Mouse (Mus musculus) liver (tissue): ENCODE measurements around the gene Prr13.

Experiments
- DNase-seq: peaks from one replicate; pipeline ENCODE4 v3.0.0-alpha.2; 2020; ENCODE audit warnings: mixed read lengths

Prr13 gene

GRCm38 (mm10) chr15:102461430-102462075 lies 2.7 kb downstream of the Prr13 start:
- DNase-seq: no peak

DNA sequence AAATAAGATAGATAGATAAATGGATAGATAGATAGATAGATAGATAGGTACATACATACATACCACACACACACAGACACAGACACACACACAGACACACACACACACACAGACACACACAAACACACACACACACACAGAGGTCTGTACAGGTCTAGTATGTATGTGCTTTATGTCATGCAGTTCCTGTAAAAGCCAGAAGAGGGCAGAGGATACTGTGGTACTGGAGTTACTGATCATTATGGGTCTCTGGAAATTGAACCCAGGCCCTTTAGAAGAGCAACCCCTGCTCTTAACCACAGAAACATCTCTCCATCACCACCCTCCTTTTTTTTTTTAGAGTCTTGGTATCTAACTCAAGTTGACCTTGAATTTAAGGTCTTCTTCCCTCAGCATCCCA lies 4.8 kb downstream of the Prr13 start:
- no peak for DNase-seq

DNA sequence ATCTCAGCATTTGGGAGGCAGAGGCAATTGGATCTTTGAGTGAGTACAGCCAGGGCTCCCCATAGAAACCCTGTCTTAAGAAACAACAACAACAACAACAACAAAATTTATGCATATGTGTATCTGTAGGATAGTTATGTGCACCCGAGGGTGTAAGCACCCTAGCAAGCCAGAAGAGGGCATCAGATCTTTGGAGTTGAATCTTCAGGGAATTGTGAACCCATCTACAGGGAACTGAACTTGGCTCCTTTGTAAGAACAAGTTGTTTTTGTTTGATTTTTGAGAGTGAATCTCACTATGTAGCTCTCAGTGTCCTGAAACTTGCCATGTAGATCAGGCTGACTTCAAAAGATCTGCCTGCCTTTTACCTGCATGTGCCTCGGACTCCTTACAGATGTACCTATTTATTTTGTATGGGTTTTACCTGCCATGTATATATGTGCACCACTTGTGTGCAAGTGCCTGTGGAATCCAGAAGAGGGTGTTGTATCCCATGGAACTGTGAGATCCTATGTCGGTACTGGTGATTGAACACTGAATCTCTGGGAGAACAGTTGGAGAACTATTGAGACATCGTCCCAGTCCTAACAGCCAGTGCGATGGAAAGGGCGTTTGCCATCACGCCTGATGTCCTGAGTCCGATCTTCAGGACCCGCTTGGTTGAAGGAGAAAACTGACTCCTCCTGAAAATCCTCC lies 10.0 kb downstream of the Prr13 start:
- DNase-seq: no peak

DNA sequence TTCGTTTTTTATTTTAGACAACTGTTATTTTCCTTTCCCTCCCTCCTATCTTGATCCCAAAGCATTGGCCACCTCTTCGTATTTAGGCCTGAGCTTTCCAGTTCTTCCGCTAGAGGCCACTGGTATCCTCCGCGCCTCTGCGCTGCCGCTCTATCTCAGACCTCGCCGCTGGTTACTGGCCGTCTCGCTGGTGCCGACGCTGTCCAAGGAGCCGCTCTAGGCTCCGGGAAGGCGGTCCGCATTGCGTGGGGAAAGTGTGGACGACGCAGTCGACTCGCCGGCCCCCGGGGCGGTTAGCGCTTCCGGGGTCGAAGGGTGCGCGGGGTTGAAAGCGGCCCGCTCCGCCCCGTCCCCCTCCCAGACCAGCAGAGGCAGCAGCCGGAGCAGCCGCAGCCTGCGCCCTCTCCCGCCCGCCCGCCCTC lies 11.4 kb downstream of the Prr13 start, which contains the start of gene Pcbp2:
TSS of gene Pcbp2 (plus strand) at position 357 of the 422 bp plus-strand sequence.
- peak; percentile 97 for DNase-seq

GRCm38 (mm10) chr15:102470605-102471294 lies 11.9 kb downstream of the Prr13 start:
- peak; percentile 85 for DNase-seq

GRCm38 (mm10) chr15:102471295-102471645 lies 12.4 kb downstream of the Prr13 start:
- DNase-seq: no peak

- DNase-seq: no peak
Measured at GRCm38 (mm10) chr15:102471727-102472126, 12.9 kb downstream of the Prr13 start.

DNA sequence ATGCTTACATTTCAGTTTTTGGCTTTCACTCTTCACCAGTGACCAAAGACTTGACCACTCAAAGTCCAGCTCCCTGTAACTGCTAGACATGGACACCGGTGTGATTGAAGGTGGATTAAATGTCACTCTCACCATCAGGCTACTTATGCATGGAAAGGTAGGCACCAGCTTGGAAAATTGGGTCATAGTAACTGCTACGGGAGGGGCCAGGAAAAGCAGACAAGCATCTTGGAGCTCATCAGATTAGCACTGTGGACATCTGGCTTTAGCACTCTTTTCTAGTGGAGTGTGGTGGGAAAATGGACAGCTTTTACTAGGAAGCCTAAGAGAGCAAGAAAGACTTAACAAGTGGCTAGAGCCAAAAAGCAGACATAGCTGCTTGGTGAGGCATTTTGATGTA lies 14.4 kb downstream of the Prr13 start:
- no peak for DNase-seq

DNA sequence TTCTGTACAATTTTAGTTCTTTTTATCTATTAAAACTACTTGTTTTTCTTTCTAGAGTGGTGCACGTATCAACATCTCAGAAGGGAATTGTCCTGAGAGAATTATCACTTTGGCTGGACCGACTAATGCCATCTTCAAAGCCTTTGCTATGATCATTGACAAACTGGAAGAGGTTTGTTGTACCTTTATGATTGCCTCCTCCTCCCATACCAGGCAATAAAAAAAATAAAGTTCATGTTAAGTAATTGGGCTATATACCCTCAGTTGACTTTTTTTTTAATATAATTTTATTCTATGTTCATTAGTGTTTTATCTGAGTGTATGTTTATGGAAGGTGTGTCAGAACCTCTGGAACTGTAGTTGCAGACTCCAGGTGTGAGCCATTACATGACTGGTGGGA lies 15.7 kb downstream of the Prr13 start:
- DNase-seq: no peak

DNA sequence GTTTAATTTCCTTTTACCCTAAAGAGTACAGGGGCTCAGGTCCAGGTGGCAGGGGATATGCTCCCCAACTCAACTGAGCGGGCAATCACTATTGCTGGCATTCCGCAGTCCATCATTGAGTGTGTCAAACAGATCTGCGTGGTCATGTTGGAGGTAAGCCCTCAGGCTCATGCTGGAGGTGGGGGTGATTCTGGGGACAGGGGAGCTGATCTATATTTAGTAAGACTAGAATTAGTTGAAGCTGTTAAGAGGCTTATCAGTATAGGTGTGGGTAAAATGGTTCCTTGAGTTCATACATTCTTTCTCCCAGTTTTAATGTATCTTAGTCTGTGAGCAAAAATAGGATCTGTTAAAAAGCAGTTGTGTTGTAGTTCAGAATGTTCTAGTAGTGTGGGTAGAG lies 24.3 kb downstream of the Prr13 start:
- DNase-seq: no peak

DNA sequence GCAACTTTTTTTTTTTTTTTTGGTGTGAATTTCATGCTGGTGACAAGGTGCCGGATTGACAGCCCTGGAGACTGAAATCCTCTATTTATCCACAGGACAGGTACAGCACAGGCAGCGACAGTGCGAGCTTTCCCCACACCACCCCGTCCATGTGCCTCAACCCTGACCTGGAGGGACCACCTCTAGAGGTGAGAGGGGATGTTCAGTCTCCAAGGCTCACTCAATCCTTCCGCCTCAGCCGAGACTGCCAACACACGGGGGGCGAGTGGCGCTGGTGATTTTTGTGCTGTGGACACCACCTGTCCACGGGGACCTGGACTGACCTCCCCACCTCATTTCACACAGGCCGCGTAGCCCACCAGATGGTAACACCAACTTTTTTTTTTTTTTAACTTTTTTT lies 27.0 kb downstream of the Prr13 start:
- no peak for DNase-seq

DNA sequence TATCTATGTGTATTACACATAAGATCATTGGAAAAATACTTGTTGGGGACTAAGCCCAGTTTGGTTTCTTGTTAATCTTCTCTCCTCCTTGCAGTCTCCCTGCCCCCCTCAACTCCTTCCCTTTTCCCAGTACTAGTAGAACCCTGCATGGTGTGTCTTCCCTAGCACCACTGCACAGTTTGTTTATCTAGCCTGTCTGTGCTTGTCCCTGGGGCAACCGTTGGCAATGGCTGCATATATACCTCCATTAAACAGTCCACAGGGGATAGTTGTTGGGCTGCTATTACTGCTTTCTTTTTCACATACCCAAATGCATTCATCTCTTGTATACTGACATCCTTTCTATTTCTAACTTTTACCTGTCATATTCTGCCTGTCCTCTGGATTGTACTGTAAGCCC lies 28.8 kb downstream of the Prr13 start:
- no peak for DNase-seq

- no peak for DNase-seq
Measured at GRCm38 (mm10) chr15:102498322-102498721, 39.5 kb downstream of the Prr13 start.

DNA sequence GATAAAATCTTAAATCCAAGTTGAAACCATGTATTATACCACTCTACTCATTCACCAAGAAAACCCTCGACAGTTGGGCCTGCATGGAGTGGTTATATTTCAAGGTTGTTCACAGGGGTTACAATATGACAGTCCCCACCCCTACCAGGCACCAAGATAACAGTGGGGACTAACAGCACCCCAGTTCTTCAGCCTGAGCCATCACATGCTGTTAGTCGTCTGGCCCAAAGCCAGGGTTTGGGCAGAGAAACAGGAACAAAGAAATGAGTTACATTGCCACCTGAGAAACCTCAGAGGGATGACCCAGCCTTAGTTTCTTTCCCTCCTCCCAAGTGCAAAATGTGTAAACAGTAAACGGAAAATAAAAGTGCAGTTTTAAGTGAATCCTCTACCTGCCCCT lies 40.5 kb downstream of the Prr13 start:
- DNase-seq: no peak

DNA sequence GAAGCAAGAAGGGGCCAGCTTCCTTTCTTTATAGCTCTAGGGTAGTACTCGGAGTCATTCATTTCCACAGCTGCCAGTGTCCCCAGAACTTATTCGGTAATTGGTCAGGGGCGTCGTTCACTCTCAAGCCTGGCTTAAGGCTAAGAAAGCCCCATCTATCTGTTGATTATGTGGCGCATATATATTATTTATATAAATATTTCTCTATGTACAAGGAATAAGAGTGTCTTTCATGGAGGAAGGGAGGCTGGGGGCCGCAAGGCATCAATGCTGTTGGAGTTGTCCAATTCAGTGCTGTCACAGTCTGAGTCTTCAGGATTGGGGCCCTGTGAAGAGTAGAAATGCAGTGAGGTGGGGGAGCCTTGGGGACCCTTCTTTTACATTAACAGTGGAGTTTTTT lies 41.0 kb downstream of the Prr13 start:
- no peak for DNase-seq

DNA sequence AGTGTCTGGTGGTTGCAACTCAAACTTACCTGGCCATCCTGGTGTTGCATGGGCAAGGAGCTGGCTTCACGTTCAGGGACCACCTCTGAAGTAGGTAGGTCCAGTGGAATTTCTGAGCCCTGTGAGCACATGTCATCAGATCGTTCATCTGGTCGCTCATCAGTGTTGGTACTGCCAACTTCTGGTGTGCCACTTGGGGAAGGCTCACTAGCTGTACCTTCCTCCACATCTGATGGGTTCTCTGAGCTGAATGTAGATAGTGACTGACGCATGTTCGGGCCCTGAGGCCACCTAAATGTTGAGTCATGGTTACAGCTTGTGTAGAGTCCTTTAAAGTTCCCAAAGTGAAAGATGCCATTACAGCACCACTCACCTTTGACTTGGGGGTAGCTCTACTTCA lies 41.7 kb downstream of the Prr13 start:
- no peak for DNase-seq

GRCm38 (mm10) chr15:102501084-102501814 lies 42.4 kb downstream of the Prr13 start:
- no peak for DNase-seq

- no peak for DNase-seq
Measured at GRCm38 (mm10) chr15:102502254-102502840, 43.5 kb downstream of the Prr13 start.

GRCm38 (mm10) chr15:102503447-102503846 lies 44.6 kb downstream of the Prr13 start, which contains the start of gene Gm10337:
TSS of gene Gm10337 (plus strand) at chr15:102503722.
- no peak for DNase-seq

DNA sequence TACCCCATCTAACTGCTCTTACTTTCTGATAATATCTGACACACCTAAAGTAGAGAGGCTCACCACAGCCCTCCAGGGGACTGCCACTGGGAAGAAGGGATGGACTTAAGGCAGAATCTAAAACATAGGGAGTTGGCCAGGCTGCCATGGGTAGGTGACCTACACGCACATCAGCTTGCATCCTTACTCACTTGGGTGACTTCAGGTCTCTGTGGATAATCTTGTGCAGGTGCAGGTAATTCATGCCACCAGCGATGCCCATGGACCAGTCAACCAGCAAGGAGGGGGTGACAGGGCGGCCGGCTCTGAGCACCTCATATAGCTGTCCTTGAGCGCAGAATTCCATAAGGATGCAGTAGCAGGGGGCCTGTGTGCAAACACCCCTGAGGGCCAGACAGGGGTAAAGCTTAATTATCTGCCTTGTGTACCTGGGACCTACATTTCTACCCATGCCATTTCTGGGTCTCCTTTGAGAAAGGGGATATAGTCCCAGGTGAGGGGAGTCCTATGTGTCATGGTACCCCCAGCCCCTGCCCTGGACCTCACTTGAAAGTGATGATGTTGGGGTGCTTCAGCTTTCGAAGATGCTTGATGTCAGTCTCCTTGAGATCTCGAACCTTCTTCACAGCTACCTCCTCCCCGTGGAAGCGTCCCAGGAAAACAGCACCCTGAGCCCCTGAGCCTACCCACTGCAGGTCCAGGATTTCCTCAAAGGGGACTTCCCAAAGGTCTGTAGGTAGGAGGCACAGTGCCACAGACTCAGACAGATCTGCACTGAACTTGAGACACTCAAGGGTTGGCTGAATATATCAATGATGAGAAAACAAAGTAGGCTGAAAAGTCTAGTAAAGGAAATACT lies 45.3 kb downstream of the Prr13 start:
- DNase-seq: no peak

DNA sequence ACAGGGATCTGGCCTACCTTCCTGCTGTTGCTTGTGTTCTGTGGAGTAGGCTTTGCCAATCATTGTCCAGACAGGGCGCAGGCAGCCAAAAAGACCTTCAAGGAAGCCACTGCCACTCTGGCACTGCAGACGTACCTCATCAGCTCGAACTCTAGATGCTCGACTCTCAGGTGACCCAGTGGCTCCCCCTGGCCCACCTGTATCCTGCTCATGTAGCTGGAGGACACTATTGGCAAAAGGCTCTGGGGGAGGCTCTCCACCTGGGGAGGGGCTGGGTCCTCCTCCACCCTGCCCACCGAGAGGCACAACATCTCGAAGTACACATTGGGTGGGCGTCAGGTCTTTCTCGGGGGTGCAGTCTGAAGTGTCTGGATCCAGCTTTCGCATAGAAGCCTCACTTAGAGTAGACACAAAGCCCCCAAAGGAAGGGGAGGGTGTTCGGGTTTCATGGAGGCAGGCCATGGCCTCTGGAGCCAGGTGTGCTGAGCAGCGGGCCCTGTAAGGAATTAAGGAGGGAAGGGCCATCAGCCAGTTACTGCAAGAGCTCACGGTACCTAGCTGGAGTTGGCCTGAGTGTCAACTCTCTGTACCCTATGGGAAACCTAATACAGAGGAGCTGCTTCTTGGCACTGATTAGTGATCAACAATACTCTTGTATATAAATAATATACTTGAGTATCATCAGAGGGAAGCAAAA lies 46.4 kb downstream of the Prr13 start:
- DNase-seq: no peak
